Mouse (Mus musculus) T-cell, adult 2 months (primary cell): ENCODE measurements around the gene Wnt5a.

Experiments
- DNase-seq: peaks from one replicate; pipeline ENCODE4 v3.0.0; 2022; ENCODE audit warnings: low spot score

Gene Wnt5a

GRCm38 (mm10) chr14:28509441-28510340 lies 5.1 kb downstream of the Wnt5a start:
- DNase-seq = no peak

- DNase-seq = no peak
Measured at GRCm38 (mm10) chr14:28510341-28511028, 5.9 kb downstream of the Wnt5a start.

- DNase-seq = no peak
Measured at GRCm38 (mm10) chr14:28511029-28511651, 6.6 kb downstream of the Wnt5a start.

GRCm38 (mm10) chr14:28512805-28513590 lies 8.4 kb downstream of the Wnt5a start:
- DNase-seq = no peak

- DNase-seq = no peak
Measured at GRCm38 (mm10) chr14:28514171-28514570, 9.6 kb downstream of the Wnt5a start.

- no peak for DNase-seq
Measured at GRCm38 (mm10) chr14:28515331-28515730, 10.8 kb downstream of the Wnt5a start.

GRCm38 (mm10) chr14:28517631-28518560 lies 13.3 kb downstream of the Wnt5a start:
- no peak for DNase-seq

- no peak for DNase-seq
Measured at GRCm38 (mm10) chr14:28521106-28521505, 16.6 kb downstream of the Wnt5a start.

GRCm38 (mm10) chr14:28522611-28523010 lies 18.1 kb downstream of the Wnt5a start:
- DNase-seq = no peak

GRCm38 (mm10) chr14:28525566-28525965 lies 21.0 kb downstream of the Wnt5a start:
- DNase-seq = no peak

GRCm38 (mm10) chr14:28528151-28528685 lies 23.7 kb downstream of the Wnt5a start:
- DNase-seq = no peak

GRCm38 (mm10) chr14:28531531-28531930 lies 27.0 kb downstream of the Wnt5a start:
- no peak for DNase-seq

- no peak for DNase-seq
Measured at GRCm38 (mm10) chr14:28532943-28533342, 28.4 kb downstream of the Wnt5a start.

- no peak for DNase-seq
Measured at GRCm38 (mm10) chr14:28533876-28534275, 29.3 kb downstream of the Wnt5a start.

GRCm38 (mm10) chr14:28535814-28536213 lies 31.3 kb downstream of the Wnt5a start:
- no peak for DNase-seq

GRCm38 (mm10) chr14:28539577-28539976 lies 35.0 kb downstream of the Wnt5a start:
- DNase-seq = no peak

- DNase-seq = no peak
Measured at GRCm38 (mm10) chr14:28542117-28542741, 37.7 kb downstream of the Wnt5a start.

- DNase-seq = no peak
Measured at GRCm38 (mm10) chr14:28561861-28562260, 57.3 kb downstream of the Wnt5a start.
